Mouse (Mus musculus): ENCODE measurements around the gene Prkacb. TPM values are rescaled to one million over a fixed set of nuclear protein-coding genes. Genes with fewer than 3 reads are reported as not detected.

The Prkacb gene
- 100 to 1,000 TPM; 401 to 436 (median 430) TPM for total RNA-seq (2022)

- DNase-seq (ENCODE audit: low spot score in 2 of 2) = peak; percentile 86 to 88
Observed at GRCm38 (mm10) chr3:146812901-146813393, at the start of gene Prkacb. TSS of gene Prkacb (minus strand) at chr3:146812990.

DNA sequence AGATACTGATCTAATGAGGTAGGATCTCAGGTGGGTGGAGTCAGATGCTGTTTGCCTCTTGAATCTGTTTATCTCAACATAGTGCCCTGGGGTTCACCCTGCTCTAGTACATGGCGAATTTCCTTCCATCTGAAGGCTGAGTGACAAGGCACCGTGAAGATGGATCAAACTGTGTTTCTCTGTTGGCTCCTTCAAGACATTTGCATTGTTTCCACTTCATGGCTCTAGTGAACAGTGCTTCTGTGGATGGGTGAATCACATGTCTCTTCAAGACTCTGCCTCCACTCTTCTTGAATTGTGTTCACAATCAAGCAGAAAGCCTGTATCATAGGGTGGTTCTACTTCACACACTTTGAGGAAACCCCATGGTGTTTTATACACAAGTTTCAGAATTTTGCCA lies 47.5 kb upstream of the Prkacb start:
- DNase-seq (ENCODE audit: low spot score in 2 of 2) = no peak

GRCm38 (mm10) chr3:146857373-146857772 lies 44.6 kb upstream of the Prkacb start:
- no peak for DNase-seq (ENCODE audit: low spot score in 2 of 2)

DNA sequence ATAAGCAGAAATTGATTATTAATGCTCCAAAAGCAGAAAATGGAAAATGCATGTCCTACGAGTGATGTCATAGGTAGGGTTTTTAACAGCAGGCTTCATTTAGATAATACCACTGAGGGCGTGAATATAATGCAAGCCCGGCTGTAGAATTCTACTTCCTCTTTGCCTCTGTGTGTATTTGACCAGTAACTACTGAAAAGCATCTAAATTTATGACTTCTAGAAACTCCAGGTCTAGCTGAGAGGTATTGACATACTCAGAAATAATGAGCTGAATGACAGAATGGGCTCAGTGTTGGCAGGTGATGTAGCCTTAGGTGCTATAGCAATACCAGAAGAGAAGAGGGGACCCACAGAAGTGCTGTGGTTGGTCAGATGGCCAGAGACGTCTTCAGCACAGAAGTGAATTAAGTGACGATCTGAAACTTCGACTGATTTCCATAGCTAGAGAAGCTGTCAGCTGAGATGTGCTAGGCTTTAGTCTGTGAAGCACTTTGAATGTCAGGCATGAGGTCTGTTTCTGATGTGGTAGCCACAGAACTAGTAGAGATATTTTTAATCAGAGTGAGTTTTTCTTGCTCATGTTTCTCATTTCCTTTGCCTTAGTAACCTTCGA lies 41.8 kb upstream of the Prkacb start:
- DNase-seq (ENCODE audit: low spot score in 2 of 2) = no peak

DNA sequence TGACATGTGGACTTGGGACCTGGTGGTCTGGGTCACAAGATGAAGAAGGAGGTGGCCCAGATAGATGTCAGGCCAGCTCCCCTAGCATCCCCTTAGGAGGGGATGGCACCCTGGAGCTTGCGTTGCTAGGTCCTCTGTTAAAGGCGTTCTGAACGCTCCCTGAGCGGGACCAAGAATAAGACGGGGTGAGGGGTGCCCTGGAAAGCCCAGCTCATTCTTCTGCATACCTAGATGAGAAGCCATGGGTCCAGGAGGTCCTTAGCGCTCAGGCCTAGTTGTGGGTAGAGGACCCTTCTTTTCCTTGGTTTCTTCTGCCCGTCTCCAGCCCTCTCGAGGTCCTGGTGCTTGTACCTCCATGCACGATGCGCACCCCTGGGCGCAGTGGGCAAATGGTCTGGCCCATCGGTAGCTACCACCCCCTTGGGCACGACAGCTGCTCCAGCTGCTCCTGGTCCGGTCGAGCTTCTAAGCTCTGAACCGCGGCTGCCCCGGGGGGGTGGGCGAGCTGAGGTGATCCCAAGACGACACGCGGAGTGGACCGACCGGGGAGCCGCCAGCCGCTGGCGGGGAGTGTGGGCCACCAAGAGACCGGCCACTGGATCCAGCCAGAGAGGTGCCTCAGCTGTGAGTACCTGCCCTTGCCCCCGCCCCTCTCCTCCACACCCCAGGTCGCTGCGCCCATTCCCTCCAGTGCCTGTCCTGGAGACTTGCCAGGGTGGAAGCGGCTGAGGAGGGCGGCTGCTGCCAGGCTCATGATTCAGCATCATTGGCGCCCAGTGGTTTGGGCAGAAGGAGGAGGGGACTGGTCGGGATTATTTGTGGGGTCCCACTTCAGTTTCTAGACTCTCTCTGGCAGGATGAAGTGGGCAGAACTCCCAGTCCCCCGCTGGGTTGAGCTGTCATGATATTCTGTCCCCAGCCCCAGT lies 39.4 kb upstream of the Prkacb start, which contains the start of gene Ttll7:
TSS of gene Ttll7 (plus strand) at position 402 of the 926 bp plus-strand sequence.
- peak; percentile 80 to 86 for DNase-seq (ENCODE audit: low spot score in 2 of 2)

GRCm38 (mm10) chr3:146849360-146849759 lies 36.6 kb upstream of the Prkacb start:
- DNase-seq (ENCODE audit: low spot score in 2 of 2) = no peak

GRCm38 (mm10) chr3:146848112-146848511 lies 35.3 kb upstream of the Prkacb start:
- DNase-seq (ENCODE audit: low spot score in 2 of 2) = no peak

- no peak for DNase-seq (ENCODE audit: low spot score in 2 of 2)
Observed at GRCm38 (mm10) chr3:146846237-146846636, 33.4 kb upstream of the Prkacb start.

DNA sequence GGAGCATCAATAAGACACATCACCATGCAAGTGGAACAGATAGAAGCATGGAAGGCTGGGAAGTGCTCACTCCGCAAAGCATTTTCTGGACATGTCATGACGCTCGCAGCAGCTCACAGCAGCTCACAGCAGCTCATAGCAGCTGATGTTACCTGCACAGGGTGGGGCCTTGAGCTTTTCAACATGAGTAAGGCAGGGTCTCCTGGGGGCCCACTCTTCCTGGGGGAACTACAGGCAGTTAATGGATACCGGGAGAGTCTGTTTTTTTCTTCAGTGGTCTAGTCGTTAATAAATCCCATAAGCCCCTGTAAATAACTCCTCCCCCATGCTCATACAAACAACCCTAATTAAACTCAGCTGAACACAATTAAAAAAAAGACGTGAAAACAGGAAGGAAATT lies 30.7 kb upstream of the Prkacb start:
- DNase-seq (ENCODE audit: low spot score in 2 of 2) = no peak

GRCm38 (mm10) chr3:146842766-146843165 lies 30.0 kb upstream of the Prkacb start:
- DNase-seq (ENCODE audit: low spot score in 2 of 2) = no peak

GRCm38 (mm10) chr3:146820718-146821117 lies 7.9 kb upstream of the Prkacb start:
- no peak for DNase-seq (ENCODE audit: low spot score in 2 of 2)

DNA sequence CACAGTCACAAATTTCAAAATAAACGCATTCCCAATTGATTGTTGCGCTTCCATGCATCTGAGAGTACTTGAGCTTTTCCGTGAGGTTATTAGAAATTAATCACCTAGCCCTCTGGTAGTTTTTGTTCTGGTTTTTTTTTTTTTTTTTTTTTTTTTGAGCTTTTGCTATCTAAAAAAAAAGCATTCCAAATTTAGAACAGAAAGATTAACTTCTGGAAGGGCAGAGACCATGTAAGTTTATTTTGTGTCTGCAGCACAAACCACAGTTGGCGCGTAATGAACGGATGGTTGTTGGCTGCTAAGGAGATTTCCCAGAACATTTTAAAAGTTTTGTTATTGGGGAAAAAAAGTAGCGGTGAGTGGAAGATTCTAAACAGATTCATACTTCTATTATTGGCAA lies 834 bp upstream of the Prkacb start:
- DNase-seq (ENCODE audit: low spot score in 2 of 2) = no peak

DNA sequence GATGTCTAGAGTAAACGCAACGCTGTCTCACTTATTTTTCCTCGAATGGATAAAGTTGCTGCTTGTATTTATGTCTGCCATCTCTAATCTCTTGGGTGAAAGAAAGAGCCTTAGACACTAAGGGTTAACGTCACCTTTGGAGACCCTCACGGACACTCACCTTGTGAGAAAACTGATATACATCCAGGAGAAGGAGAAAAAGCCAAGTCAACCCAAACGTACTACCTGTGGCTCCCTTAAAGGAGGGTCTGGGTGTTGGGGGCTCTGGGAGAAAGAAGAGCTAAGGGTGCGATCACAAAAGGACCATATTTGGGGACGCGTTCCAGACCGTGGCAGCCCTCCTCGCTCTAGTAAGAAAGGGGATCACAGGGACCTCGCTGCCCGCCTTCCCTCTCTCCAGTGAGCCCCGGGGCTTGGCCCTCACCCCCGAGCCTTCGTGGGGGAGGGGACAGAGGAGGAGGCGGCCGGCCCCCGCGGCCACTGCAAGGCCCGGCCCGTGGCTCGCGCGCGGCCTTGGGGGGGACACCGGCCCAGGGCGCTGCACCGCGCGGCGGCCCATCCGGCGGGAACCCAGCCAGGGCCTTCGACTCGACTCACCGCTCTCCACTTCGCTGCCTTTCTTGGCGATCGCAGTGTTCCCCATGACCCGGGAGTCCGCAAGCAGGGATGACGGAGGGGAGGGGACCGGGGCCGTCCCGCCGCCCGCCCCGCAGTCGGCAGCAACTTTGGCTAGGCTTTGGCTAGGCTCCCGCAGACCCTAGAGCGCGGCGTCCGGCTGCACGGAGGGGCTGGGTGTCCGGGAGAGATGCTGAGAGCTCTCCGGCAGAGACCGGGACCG lies 530 bp downstream of the Prkacb start:
- DNase-seq (ENCODE audit: low spot score in 2 of 2) = peak in 1 of 2 experiments; percentile 29

GRCm38 (mm10) chr3:146793554-146794257 lies 19.1 kb downstream of the Prkacb start:
- no peak for DNase-seq (ENCODE audit: low spot score in 2 of 2)

GRCm38 (mm10) chr3:146792144-146792748 lies 20.5 kb downstream of the Prkacb start:
- no peak for DNase-seq (ENCODE audit: low spot score in 2 of 2)

DNA sequence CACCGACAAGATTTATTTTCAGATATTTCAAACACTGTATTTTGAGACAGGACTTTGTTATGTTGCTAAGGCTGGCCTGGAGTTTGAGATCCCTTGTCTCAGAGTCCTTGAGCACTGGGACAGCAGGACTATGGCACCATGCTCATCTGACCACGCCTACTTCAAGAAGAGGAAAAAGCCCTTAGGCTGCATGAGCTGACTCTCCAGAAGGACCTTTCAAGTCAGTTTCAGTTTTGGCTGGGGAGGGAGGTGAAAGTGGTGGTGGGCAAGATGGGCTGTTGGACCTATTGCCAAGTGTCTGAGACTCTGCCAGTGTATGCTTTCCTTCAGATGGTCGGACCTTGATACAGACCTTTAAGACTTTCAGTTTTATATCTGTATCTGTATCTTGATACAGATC lies 28.6 kb downstream of the Prkacb start:
- DNase-seq (ENCODE audit: low spot score in 2 of 2) = no peak

- DNase-seq (ENCODE audit: low spot score in 2 of 2) = no peak
Observed at GRCm38 (mm10) chr3:146783645-146784225, 29.1 kb downstream of the Prkacb start.

DNA sequence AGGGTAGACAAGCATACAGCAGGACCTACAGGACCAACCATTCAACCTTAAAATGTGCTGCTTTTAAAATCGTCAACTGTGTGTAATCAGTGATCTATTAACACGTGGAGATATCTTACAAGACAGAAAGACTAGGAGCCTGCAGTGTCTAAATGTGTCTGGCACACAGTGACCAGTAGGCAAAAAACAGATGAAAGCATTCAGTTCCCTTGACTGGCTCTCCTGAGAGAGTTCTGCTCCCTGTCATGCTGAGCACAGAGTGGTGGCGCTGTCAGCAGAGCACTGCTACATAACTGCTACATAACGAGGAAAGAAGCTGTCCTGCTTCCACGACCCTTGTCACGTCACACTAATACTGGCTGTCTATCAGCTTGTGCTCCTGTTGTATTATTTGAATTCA lies 30.2 kb downstream of the Prkacb start:
- DNase-seq (ENCODE audit: low spot score in 2 of 2) = no peak

- no peak for DNase-seq (ENCODE audit: low spot score in 2 of 2)
Observed at GRCm38 (mm10) chr3:146781131-146781530, 31.7 kb downstream of the Prkacb start.

DNA sequence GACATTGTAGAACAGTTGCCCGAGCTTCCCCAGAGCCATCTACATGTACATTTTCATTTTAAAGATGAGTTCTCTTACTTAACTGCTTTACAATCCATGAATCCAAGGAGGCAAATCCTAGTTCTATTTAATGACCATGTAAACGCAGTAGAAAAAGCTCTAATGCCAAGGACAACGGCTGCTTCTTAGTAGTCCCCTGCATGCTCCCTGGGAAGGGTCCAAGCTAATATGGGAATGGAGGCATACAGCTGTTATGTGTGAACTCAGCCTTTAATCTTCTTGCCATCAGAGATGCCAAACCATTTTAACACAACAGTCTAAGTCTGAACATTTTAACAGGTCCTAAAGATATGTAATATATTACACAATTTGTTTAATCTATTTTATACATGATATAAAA lies 32.5 kb downstream of the Prkacb start:
- no peak for DNase-seq (ENCODE audit: low spot score in 2 of 2)
